Mouse (Mus musculus) testis, adult 2 months (tissue): Measurements from ENCODE around the gene Rassf5. TPM values are rescaled to one million over a fixed set of nuclear protein-coding genes. Genes with fewer than 3 reads are reported as not detected.

Source experiments
- H3K27ac ChIP-seq: fragments of 200-500 bp; 2 replicates; pipeline ENCODE4 v1.5.1; 2012; ENCODE audit warnings: low read depth, low read length; ENCODE audit not compliant: control insufficient read depth, insufficient read depth
- H3K27me3 ChIP-seq: fragments of 200-500 bp; 2 replicates; pipeline ENCODE4 v1.6.1; 2012; ENCODE audit warnings: mild to moderate bottlenecking, low read length, moderate library complexity; ENCODE audit not compliant: control insufficient read depth, insufficient read depth
- H3K36me3 ChIP-seq: fragments of 200-500 bp; 2 replicates; pipeline ENCODE4 v1.6.1; 2012; ENCODE audit warnings: mild to moderate bottlenecking, low read length; ENCODE audit not compliant: control insufficient read depth, insufficient read depth
- H3K4me1 ChIP-seq: fragments of 200-500 bp; 2 replicates; pipeline ENCODE4 v1.6.1; 2012; ENCODE audit warnings: low read length; ENCODE audit not compliant: control insufficient read depth, insufficient read depth
- H3K4me3 ChIP-seq: fragments of 200-500 bp; 2 replicates; pipeline ENCODE4 v1.5.1; 2012; ENCODE audit warnings: low read depth, mild to moderate bottlenecking, low read length, moderate library complexity, mixed read lengths; ENCODE audit not compliant: control insufficient read depth
- CTCF ChIP-seq: fragments of 200-500 bp; IDR thresholded peaks from 2 replicates; pipeline ENCODE4 v1.5.1; 2012; ENCODE audit warnings: low read depth, mild to moderate bottlenecking, inconsistent platforms, low read length, moderate library complexity; ENCODE audit not compliant: control insufficient read depth, insufficient read depth, insufficient replicate concordance
- POLR2A ChIP-seq: fragments of 200-500 bp; IDR thresholded peaks from 2 replicates; pipeline ENCODE4 v1.6.1; 2012; ENCODE audit warnings: low read depth, mild to moderate bottlenecking, inconsistent platforms, low read length, moderate library complexity; ENCODE audit not compliant: control insufficient read depth
- polyA plus RNA-seq: library from polyadenylated mRNA; depleted of rRNA; stranded (reverse); fragments of >200 nt; gene quantifications from 2 replicates; pipeline ENCODE4 v1.2.3, GENCODE M21; 2012

Gene Rassf5
- polyA plus RNA-seq, 1 experiment, result 1.5 TPM

DNA sequence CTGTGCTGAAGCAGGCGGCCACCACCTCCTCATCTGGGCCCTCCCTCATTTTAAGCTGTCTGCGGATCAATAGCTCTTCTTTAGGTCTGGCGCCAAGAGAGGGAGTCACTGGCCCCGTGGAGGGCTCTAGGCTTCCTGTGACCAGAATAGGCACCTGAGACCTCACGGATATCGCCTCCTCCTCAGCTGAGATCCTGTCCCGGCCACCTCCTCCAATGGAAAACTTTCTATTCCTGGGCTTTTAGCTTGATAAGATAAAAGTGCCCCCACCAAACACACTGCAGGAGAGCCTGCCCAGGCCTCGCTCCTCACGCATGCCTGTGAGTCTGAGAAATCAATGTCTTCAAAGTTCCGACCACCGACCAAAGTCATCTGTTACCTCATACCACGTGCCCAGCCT, 11.5 kb downstream of the Rassf5 start:
- Histone ChIP-seq H3K36me3 (no peaks in the 10 kb centered on the region), H3K27ac (no peak overlapping the region), H3K4me1 (no peaks in the 10 kb centered on the region), H3K27me3 (no peaks in the 10 kb centered on the region), H3K4me3 (no peak overlapping the region)
- TF ChIP-seq CTCF, result no peak
- TF ChIP-seq POLR2A, result no peak

DNA sequence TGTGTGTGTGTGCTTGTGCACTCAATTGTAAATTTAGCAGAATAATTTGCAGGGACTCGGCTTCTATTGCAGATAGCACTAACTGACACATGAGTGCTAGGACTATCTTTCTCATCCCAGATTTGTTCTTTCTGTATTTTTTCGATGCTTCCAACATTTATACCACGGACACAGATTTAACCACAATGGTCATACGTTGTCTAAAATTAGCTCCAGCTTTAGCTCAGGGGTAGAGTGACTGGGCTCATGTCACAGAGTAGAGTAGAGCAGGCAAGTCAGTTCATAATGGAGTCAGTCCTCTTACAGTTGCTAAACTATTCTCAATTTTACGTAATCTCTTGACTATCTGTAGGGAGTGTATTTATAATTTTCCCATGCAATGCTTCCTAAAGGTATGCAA, 16.4 kb downstream of the Rassf5 start:
- H3K4me3 ChIP-seq, result no peak overlapping the region
- H3K27me3 ChIP-seq, result no peaks in the 10 kb centered on the region
- H3K27ac ChIP-seq, result no peak overlapping the region
- TF ChIP-seq POLR2A, result no peak
- no peak for TF ChIP-seq CTCF
- H3K4me1 ChIP-seq, result no peaks in the 10 kb centered on the region
- no peaks in the 10 kb centered on the region for H3K36me3 ChIP-seq

DNA sequence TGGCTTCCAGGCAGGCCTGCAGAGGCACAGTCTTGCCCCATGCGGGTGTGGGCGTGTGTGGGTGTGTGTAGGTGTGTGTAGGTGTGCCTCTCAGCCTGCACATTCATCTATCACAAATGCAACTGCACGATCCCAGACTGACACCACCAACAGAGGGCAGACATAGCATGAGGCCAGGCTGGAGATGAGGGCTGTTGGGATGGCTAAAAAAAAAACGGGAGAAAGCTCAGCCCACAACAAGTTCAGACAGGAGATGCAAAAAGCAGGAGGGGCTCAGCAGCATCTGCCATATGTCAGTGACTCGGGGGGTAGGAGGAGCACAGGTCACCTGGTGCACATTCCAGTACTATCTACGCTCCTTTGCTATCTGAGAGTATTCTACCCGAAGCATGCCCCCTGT, 16.8 kb downstream of the Rassf5 start:
- TF ChIP-seq POLR2A, result no peak
- no peak for TF ChIP-seq CTCF
- H3K27ac ChIP-seq, result no peak overlapping the region
- H3K36me3 ChIP-seq, result no peaks in the 10 kb centered on the region
- no peaks in the 10 kb centered on the region for H3K4me1 ChIP-seq
- H3K4me3 ChIP-seq, result no peak overlapping the region
- no peaks in the 10 kb centered on the region for H3K27me3 ChIP-seq

DNA sequence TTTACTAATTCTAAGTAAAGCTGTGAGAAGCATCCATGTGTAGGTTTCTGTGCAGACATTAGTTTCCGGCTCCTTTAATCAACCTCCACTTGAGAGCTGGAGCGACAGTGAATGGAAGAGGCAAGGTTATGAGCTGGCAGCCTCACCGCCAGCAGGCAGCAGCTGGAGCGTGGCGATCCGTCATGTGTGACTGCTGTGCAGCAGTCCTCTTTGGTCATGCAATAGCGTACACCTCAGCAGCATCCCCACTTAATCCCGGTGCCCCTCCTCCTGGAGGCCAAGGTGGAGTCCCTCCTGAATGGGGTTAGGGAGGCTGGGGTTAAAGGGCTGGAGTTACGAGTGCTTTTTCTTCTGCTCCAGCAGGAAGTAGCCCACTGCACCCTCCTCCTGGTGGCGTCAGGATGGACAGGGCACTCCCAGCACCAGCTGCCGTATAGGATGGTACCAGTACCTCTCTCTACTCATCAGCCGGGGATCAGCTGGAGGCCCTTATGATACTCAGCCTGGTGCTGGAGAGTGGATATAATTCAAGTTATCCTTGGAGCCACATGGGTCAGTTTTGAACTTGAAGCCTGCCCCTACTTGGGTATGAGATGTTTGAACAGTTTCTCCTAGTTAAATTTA, 20.1 kb downstream of the Rassf5 start:
- H3K4me1 ChIP-seq, result no peaks in the 10 kb centered on the region
- TF ChIP-seq CTCF (no peak), POLR2A (no peak)
- no peak overlapping the region for H3K27ac ChIP-seq
- no peak overlapping the region for H3K4me3 ChIP-seq
- no peaks in the 10 kb centered on the region for H3K36me3 ChIP-seq
- no peaks in the 10 kb centered on the region for H3K27me3 ChIP-seq

DNA sequence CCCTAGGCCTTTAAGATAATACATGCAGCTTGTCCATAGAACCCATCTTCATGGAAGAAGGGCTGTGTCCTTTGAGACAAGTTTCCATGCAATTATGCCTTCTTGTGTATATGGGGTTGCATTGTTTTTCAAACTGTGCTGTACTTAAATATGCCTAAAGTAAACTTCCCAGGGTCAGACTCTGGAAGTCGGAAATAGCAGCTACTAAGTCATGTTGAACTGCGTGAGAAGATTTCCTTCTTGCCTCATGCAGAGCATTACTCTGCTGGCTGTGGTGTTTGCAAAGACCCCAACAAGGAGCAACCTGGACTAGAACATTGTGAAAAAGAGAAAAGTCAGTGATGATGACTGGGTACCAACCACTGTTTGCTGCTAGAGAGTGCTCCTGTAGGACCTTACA, 21.7 kb downstream of the Rassf5 start:
- no peak overlapping the region for H3K4me3 ChIP-seq
- no peaks in the 10 kb centered on the region for H3K4me1 ChIP-seq
- H3K36me3 ChIP-seq, result no peaks in the 10 kb centered on the region
- TF ChIP-seq POLR2A, result no peak
- no peak for TF ChIP-seq CTCF
- no peak overlapping the region for H3K27ac ChIP-seq
- no peaks in the 10 kb centered on the region for H3K27me3 ChIP-seq

DNA sequence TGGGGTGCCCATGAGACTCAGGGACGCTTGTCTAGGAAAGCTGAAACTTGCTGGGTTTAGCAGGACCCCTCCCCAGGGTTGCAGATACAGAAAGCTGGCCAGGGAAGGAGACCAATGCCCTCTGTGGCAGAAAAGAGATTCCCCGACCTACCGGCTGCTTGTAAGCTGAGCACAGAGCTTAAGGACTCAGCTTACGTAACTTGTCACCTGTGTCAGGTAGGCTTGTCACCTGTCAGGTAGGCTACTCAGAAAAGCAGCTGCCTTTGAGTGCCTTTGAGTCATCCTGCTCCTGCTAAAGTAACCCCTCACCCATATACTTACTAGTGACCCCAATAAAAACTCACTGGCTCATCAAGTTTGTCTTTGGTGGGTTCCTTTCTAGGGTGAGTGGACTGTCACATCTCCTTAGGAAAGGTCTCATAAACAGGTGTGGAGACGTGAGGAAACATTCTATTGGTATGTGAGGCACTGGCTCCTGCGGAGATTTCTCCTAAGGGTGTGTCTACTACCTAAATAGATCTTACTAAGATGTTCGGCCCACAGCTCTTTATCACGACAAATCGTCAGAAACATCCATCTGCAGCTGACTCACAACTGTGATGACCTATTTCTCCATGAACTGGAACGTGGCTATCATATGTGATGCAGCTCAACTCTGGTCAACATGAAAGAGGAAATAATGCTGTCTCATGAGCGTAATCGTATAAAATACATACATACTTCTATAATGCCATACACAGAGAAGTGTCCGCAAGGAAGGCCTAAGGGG, 23.1 kb downstream of the Rassf5 start:
- Histone ChIP-seq H3K36me3 (no peaks in the 10 kb centered on the region), H3K27ac (no peak overlapping the region), H3K4me3 (no peak overlapping the region), H3K27me3 (no peaks in the 10 kb centered on the region), H3K4me1 (no peaks in the 10 kb centered on the region)
- TF ChIP-seq CTCF, result no peak
- TF ChIP-seq POLR2A, result no peak

DNA sequence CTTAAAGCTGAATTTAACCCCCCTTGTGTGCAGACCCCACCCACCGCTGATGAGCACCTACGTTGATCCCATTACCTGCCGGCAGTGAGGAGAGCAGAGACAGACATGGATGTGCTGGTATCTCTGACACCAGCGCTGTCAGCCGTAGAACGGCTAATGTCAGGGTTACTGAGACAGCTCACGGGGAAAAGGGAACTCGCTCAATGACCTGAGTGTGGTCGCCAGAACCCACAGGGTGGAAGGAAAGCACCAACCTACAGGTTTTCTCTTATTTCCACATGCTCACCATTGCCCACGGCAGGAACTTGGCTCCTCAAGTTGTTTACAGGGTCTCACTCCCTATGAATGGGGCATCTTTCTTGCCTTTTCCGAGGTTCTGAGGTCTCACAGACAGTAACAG, 26.1 kb downstream of the Rassf5 start:
- H3K27me3 ChIP-seq, result no peaks in the 10 kb centered on the region
- TF ChIP-seq CTCF, result no peak
- TF ChIP-seq POLR2A, result no peak
- H3K4me3 ChIP-seq, result no peak overlapping the region
- H3K27ac ChIP-seq, result no peak overlapping the region
- no peaks in the 10 kb centered on the region for H3K4me1 ChIP-seq
- H3K36me3 ChIP-seq, result no peaks in the 10 kb centered on the region

DNA sequence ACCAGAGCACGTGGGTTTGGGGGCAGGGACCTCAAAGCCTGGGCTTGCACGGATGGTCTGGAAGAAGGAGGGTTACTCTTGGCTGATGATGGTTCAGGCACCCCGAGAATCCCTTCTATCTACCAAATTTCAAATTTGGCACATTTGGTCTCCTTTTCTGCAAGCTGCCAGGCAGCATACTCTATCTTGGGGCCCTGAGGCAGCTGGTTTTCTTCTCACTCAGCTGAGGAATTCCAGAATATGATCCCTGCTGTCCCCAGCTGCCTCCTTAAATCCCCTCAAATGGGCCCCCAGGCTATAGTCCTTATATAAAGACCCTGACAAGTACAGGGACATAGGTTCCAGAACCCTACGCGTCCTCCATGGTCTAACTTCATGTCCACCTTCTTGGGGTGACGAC, 31.7 kb downstream of the Rassf5 start:
- TF ChIP-seq POLR2A, result no peak
- TF ChIP-seq CTCF, result no peak
- Histone ChIP-seq H3K27me3 (no peaks in the 10 kb centered on the region), H3K4me3 (no peak overlapping the region), H3K4me1 (no peaks in the 10 kb centered on the region; the same call in 1 of the 2 replicates), H3K36me3 (no peaks in the 10 kb centered on the region), H3K27ac (no peak overlapping the region)
